Mouse (Mus musculus) cortical plate, adult 2 months (tissue): Measurements from ENCODE around the gene 4933427D14Rik.

Source experiments
- CTCF ChIP-seq: fragments of 200-500 bp; IDR thresholded peaks from 2 replicates; pipeline ENCODE4 v1.5.1; 2011; ENCODE audit warnings: mild to moderate bottlenecking, control low read depth, low read length; ENCODE audit not compliant: insufficient read depth; ENCODE audit errors: extremely low read depth
- POLR2A ChIP-seq: fragments of 200-500 bp; IDR thresholded peaks from 2 replicates; pipeline ENCODE4 v1.6.1; 2011; ENCODE audit warnings: mild to moderate bottlenecking, low read length, control low read depth; ENCODE audit not compliant: insufficient read depth; ENCODE audit errors: extremely low read depth

DNA sequence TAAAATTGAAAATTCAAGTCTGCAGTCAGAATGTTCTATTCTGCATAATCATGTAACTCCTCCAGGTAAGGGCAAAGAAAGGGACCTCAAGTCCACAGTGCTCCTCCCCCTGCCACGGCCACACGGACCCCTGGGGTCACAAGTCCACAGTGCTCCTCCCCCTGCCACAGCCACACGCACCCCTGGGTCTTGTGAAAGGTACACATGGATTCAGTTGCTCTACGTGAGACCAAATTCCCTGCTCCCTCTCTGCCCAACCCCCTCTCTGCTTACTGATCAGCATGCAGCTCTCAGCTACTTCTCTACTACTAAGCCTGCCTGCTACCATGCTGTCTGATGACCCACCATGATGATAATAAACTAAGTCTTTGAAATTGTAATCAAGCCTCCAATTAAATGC, 37.4 kb downstream of the 4933427D14Rik start:
- TF ChIP-seq CTCF (no peak), POLR2A (no peak)
